Mouse (Mus musculus) spleen, adult 2 months (tissue): ENCODE measurements around the gene Cacna1i. TPM values are rescaled to one million over a fixed set of nuclear protein-coding genes. Genes with fewer than 3 reads are reported as not detected.

ENCODE experiments used
- DNase-seq, 2 experiments: peaks; one replicate each; pipeline versions ENCODE4 v3.0.0 to v3.0.0-alpha.2; 2012 to 2021; ENCODE audit warnings: low spot score in 2 of 2, low read depth in 1 of 2
- H3K27ac ChIP-seq: fragments of 200-500 bp; 2 replicates; pipeline ENCODE4 v1.5.1; 2012; ENCODE audit warnings: low read length, inconsistent platforms; ENCODE audit not compliant: insufficient read depth
- H3K27me3 ChIP-seq: fragments of 200-500 bp; 2 replicates; pipeline ENCODE4 v1.6.1; 2012; ENCODE audit warnings: mild to moderate bottlenecking, moderate library complexity, low read length, inconsistent platforms; ENCODE audit not compliant: control insufficient read depth, insufficient read depth
- H3K36me3 ChIP-seq: fragments of 200-500 bp; 2 replicates; pipeline ENCODE4 v1.6.1; 2012; ENCODE audit warnings: mild to moderate bottlenecking, low read length, inconsistent platforms; ENCODE audit not compliant: control insufficient read depth, insufficient read depth
- H3K4me1 ChIP-seq: fragments of 200-500 bp; 2 replicates; pipeline ENCODE4 v1.6.1; 2011; ENCODE audit warnings: inconsistent platforms; ENCODE audit not compliant: control insufficient read depth, insufficient read depth, insufficient read length
- H3K4me3 ChIP-seq: fragments of 200-500 bp; 2 replicates; pipeline ENCODE4 v1.5.1; 2011; ENCODE audit warnings: mild to moderate bottlenecking, inconsistent platforms; ENCODE audit not compliant: insufficient read depth, insufficient read length; ENCODE audit errors: extremely low read depth
- CTCF ChIP-seq: fragments of 200-500 bp; IDR thresholded peaks from 2 replicates; pipeline ENCODE4 v1.5.1; 2011; ENCODE audit warnings: mild to moderate bottlenecking, inconsistent platforms; ENCODE audit not compliant: insufficient read depth, insufficient read length, insufficient replicate concordance; ENCODE audit errors: extremely low read depth
- POLR2A ChIP-seq: fragments of 200-500 bp; IDR thresholded peaks from 2 replicates; pipeline ENCODE4 v1.6.1; 2011; ENCODE audit warnings: low read depth, low read length, inconsistent platforms
- WGBS: fragments of 180-500 bp; shearing (Covaris S2); methylation state at CpG from one replicate; pipeline ENCODE4 v1.1.7; 2018; 5-methylcytosine and 5-hydroxymethylcytosine counted together
- polyA plus RNA-seq: library from polyadenylated mRNA; depleted of rRNA; stranded (reverse); fragments of >200 nt; gene quantifications from 2 replicates; pipeline ENCODE4 v1.2.3, GENCODE M21; 2012

Gene Cacna1i
- polyA plus RNA-seq, 1 experiment: 18.9 TPM

DNA sequence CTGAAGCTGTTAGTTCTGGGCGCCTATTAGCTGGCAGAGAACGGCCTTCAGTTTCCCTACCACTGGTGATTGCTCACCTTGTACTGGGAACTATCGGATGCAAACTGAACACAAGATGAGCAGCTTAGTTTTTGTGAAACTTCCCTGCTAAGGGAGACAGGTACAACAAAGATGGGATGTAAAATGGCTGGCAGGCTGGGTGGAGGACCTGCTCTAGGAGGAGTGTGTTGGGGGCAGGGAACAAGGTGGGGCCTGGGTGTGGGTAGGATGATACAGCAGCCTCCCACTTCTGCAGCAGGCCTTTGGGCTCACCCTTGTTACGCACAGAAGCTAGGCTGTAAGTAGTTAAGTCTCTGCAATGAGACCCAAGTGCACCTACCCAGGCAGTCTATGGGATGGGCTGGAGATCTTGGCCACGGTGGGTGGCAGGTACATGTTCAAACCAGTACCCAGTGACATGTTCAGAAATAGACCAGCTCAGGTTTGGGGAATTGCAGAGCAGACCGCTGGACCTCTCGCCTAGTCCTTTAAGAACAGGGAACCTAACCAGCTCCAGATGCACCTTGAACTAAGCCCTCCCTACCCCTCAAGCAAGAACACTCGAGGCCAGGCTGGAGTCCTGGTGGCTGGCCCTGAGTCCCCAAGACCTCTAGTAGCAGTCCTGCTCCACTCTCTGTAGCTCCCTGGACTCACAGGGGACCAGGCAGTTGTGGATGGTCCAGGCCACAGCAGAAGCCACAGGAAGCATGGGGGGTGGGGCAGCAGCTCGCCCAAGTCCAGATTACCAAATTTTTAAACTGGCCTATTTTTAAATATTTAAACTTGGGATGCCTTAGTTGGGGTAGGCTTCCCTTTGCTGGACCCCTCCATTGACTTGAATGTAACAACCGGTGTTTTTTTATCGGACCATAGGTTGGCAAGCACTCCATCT, 28.5 kb upstream of the Cacna1i start:
- no peaks in the 10 kb centered on the region for H3K27me3 ChIP-seq
- no peak for DNase-seq
- WGBS: 75% methylated on average over 11 of the region's 11 CpGs
- peaks cover 27% of the 10 kb centered on the region for H3K36me3 ChIP-seq
- H3K4me1 ChIP-seq: peaks cover 13% of the 10 kb centered on the region; the same call in 1 of the 2 replicates
- TF ChIP-seq POLR2A (no peak), CTCF (no peak)
- peak overlapping the region; percentile 33; the same call in 1 of the 2 replicates for H3K27ac ChIP-seq
- no peak overlapping the region for H3K4me3 ChIP-seq

DNA sequence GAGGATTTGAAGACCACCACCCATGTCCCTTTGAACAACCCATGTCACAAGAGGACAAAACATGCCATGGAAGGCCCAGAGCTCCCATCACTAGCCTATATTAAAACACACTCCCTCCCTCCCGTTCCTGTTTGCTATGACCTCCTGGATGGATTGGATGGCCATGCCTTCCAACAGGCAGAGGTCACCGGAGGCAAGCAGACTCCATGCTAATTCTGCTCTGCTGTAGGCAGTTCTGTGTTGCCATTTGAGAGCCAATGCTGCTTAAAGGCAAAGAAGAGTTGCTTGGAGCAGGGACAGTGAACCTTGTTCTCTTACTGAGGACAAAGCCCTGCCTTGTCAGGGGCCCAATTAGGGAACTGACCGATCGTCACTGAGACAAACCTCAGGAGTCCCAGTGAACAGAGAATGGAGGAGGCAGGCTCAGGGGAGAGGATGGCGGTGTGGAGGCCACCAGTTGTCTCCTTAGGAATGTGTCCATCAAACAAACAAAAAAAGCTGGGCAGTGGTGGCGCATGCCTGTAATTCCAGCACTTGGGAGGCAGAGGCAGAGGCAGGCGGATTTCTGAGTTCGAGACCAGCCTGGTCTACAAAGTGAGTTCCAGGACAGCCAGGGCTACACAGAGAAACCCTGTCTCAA, 27.5 kb upstream of the Cacna1i start:
- no peak overlapping the region for H3K27ac ChIP-seq
- peaks cover 11% of the 10 kb centered on the region; the same call in 1 of the 2 replicates for H3K4me1 ChIP-seq

DNA sequence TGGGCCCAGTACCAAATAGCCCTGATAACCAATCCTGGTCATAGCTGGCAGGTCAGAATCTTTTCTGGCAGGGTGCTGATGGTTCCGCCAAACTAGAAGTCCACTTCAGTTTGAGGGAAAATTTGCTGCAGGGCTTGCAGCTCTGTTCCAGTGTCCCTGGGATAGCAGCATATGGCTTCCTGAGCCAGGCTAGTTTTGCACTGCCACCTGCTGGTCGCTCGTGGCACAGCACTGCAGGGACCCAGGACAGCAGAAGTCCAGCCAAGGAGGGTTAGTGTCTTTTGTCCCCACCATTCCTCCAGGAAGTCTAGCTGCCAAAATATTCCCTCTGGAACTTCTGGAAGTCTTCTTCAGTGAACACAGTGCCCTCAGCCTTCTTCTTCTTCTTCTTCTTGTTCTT, 26.4 kb upstream of the Cacna1i start:
- TF ChIP-seq POLR2A (no peak), CTCF (peak; percentile 94)
- H3K27me3 ChIP-seq: no peaks in the 10 kb centered on the region
- peak in 1 of 2 experiments; percentile 78 for DNase-seq
- no peak overlapping the region for H3K27ac ChIP-seq
- no peak overlapping the region for H3K4me3 ChIP-seq
- 23% methylated on average over 3 of the region's 3 CpGs for WGBS
- peaks cover 11% of the 10 kb centered on the region; the same call in 1 of the 2 replicates for H3K4me1 ChIP-seq
- peaks cover 27% of the 10 kb centered on the region for H3K36me3 ChIP-seq

More for the DNA sequence above, 27.5 kb upstream of the Cacna1i start:
- 88% methylated on average over 8 of the region's 8 CpGs for WGBS
- no peak for DNase-seq
- no peak for TF ChIP-seq POLR2A
- Histone ChIP-seq H3K4me3 (no peak overlapping the region), H3K27me3 (no peaks in the 10 kb centered on the region), H3K36me3 (peaks cover 27% of the 10 kb centered on the region)

DNA sequence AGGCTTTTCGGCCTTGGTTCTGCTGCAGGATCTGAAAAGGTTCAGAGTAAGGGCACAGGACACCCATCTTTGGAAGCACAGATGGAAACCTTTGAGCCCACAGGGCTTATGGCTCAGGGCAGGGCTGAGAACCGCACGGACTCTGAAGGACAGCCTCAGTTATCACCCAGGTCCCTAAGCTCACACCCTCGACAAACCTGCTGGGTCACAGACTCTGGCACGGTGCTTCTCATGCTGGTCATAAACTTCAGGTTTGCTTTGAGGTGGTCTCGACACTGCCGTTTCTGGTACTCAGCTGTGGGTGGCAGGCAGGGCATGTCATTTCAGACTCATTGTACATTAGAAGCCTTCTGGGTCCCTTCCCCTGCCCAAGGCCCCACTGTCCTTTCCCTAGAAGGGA, 25.9 kb upstream of the Cacna1i start:
- Histone ChIP-seq H3K4me3 (no peak overlapping the region), H3K27ac (no peak overlapping the region), H3K4me1 (peaks cover 11% of the 10 kb centered on the region; the same call in 1 of the 2 replicates), H3K36me3 (peaks cover 26% of the 10 kb centered on the region), H3K27me3 (no peaks in the 10 kb centered on the region)
- no peak for TF ChIP-seq CTCF
- no peak for TF ChIP-seq POLR2A
- 87% methylated on average over 7 of the region's 7 CpGs for WGBS
- DNase-seq: no peak

DNA sequence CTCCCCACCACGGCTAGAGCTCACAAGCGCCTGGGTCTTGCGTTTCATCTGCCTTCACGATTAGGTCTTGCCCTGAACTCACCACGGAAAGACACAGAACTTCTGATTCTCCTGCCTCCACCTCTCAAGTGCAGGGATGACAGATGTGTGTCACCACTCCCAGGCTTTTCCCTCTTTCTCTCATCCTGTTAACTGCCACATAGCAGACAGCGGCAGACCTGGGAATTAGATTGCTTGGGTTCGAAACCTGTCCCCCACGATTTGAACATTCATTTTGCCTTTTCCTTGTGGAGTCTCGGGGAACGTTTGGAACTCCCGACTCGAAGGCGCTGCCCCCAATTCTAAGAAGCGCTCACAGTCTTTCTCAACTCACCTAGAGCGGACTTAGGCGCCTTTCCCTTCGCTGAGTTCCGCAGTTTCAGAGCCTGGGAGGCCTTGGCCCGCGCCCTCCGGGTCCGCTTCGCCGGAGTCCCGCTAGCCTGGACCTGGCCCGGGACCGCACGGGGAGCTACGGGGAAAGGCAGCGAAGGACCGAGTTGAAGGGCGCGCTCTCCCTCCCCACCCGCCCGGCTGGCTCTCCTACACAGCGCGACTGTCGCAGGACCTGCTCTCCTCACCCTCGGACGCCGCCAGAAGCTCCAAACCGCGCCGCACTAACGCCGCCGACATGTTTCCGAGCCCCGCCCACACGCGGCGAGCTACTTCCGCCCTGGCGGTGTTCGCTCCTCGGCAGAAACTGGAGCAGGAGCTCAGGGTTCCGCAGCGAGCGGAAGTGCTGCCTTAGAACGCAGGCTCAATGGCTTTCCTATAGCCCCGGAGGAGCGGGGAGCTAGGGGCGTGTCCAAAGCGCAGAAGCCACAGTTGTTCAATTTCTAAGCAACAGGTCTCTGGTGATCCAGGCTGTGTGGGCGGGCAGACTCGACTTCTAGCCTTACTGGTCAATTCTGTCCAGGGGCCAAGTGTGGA, 23.1 kb upstream of the Cacna1i start, which contains the start of gene Rps19bp1:
Gene Rps19bp1, minus strand, starts transcription at position 706 of the 966 bp plus-strand sequence.
- Histone ChIP-seq H3K27me3 (no peaks in the 10 kb centered on the region), H3K27ac (peak within 1 kb of the TSS; percentile 43), H3K4me1 (peaks cover 6% of the 10 kb centered on the region; the same call in 1 of the 2 replicates), H3K4me3 (peak within 1 kb of the TSS; percentile 85), H3K36me3 (peaks cover 6% of the 10 kb centered on the region; the same call in 1 of the 2 replicates)
- WGBS: under 1% methylated on average over 66 of the region's 66 CpGs
- TF ChIP-seq CTCF (no peak), POLR2A (peak; percentile 57)
- peak; percentile 85 to 87 for DNase-seq

DNA sequence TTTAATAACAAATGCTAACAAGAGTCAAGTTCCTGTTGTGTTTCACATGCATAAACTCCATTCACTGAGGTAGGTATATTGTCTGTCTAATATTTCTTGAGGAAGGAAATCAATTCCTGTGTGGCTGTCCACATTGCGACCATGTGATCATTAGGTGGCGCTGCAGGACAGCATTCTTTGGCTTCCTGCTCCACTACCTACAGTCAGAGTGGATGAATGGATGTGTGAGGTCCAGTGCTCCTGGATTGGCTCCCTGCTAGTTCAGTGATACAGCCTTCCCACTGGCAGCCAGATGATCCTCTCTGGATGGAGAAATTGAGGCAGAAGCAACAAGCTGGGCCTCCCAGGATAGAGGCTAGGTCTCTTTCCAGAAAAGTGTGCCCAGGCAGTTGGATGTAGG, 20.8 kb upstream of the Cacna1i start:
- TF ChIP-seq CTCF (peak; percentile 75; the same call in 1 of the 2 replicates), POLR2A (no peak)
- H3K4me3 ChIP-seq: no peak overlapping the region
- DNase-seq: peak; percentile 51 to 69
- 0% methylated on average over 2 of the region's 2 CpGs for WGBS
- no peak overlapping the region for H3K27ac ChIP-seq
- H3K27me3 ChIP-seq: no peaks in the 10 kb centered on the region
- peaks cover 6% of the 10 kb centered on the region; the same call in 1 of the 2 replicates for H3K4me1 ChIP-seq
- H3K36me3 ChIP-seq: no peaks in the 10 kb centered on the region
